Mouse (Mus musculus) adipocyte (in vitro differentiated cells): ENCODE measurements around the gene Myh1.
A peak's percentile ranks its signal among the peaks of the same experiment; 100 is the strongest.

ENCODE experiments used
- DNase-seq: peaks from one replicate; pipeline ENCODE4 v3.0.0-alpha.2; 2016; ENCODE audit warnings: low spot score

Gene Myh1

DNA sequence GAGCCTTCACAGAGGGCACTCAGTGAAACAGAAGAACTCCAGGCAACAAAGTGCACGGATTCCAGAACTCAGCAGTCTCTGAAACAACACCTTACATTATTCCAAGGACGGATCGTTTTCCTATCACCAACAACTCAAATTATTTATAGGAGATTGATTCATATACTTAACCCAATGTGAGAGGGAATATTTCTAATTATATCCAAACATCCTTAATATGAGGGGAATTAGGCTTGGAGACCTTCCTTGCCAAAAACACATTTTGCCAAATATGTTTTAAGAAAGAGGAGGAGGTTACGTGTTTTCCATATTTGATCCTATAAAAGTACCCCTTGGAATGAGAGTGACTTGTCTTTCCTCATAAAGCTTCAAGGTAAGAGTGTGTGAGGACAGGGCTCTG, at the start of gene Myh1:
Myh1 (plus strand) TSS at position 301 of the 400 bp plus-strand sequence.
- DNase-seq: no peak

DNA sequence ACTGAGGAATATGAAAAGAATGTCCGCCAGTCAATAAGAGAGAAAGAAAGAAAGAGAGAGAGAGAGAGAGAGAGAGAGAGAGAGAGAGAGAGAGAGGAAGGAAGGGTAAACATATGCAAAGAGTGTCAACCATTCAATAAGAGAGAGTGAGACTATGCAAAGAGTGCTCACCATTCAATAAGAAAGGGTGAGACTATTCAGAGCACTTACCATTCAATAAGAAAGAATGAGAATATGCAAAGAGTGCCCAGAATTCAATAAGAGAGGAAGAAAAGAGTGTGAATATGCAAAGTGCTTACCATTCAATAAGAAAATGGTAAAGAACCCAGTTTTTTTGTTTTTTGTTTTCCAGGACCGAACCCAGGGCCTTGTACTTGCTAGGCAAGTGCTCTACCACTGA, 49.6 kb upstream of the Myh1 start:
- DNase-seq: no peak

DNA sequence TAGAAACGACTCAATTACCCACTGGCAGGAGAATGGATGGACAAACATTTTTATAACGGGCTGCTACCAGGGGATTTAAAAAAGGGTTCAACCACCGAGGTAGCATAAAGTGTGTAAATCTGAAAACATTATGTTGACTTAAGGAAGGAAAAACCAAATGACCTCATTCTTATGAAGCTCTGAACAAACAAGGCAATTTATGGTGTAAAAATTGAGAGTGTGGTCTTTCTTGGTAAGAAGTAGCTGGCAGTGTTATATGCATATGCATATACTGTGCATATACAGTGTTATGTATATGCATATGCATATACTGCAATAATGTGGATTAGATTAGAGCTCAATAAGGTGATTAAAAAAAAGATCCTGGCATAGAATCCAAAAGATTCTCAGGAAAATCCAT, 48.7 kb upstream of the Myh1 start:
- DNase-seq: no peak

DNA sequence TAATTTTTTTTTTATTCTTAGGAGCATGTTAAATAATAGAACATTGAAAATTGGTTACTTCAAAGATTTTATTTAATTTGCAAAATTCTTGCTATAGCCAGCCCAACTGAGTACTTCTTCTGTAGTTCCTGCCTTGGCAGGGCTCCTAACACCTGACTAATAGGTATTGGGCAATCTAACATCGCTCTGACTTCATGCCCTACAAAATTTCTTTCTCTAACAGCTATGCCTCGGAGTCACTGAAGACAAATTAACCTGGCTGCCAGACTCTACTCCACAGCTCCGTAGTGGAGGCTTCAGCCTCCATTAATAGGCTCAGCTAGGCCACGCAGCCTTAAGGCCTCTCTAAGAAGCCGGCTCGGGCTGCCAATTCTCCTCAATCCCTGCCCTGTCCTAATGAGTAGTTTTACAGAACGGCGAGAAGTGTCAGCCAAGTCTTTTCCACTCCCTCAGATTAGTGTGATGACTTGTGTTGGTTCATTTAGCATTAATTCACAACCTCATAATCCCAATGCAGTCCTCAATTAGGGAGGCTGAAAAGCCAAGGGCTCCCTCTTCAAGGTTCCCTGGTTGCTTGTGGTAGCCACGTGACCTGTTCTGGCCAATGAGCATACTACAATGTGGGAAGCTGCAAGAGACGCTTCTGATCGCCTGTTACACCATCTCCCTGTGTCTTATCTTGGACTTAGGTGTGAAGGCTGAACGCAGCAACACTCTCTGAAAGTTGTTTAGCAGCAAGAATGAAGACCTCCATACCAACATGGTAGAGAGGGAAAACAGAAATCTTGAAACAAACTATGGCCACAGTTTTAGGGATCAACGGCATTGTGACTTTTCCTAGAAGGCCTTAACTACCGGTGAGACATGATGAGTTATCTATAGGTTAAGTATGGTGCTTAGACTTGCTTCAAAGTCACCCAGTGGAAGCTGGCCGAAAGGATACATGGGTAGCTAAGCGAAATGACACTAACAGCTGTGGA, 47.9 kb upstream of the Myh1 start:
- DNase-seq: no peak

DNA sequence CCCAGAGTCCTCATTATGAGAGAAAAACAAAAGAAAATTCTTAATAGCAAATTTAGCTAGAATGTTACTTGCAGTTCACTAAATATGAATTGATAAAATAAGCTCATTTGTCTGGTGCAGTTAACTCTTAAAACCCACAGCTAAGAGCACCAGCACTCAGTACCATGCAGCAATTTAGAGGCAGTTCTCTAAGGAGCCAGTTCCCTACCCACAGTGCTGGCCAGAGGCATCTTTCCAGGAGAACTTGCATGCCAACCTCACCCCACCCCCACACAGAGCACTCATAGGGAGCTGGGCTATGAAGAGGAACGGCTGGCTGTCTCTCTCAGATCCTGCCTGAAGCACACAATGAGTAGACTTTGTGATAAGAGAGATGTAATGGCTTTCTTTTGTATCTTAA, 46.7 kb upstream of the Myh1 start:
- DNase-seq: peak; percentile 5

GRCm38 (mm10) chr11:67153843-67154242, 46.0 kb upstream of the Myh1 start:
- DNase-seq: no peak

DNA sequence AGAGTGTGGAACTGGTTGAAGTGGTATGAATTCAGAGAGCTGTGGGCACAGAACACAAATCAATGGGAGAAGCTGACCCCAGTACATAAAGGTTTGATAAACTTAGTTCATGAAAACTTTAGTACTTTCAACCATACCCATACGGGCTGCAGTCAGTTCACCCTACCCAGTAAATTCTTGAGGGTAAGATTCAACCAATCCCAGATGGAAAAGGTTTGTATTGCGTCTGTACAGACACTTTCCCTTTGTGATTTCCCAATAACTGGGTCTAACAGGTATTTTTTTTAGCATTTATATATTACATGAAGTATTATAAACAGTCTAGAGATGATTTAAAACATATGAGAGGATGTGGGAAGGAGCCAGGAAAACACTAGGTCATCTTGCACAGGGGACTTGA, 44.2 kb upstream of the Myh1 start:
- DNase-seq: no peak

- DNase-seq: no peak
These were observed 39.7 kb upstream of the Myh1 start for GRCm38 (mm10) chr11:67160131-67160530.

DNA sequence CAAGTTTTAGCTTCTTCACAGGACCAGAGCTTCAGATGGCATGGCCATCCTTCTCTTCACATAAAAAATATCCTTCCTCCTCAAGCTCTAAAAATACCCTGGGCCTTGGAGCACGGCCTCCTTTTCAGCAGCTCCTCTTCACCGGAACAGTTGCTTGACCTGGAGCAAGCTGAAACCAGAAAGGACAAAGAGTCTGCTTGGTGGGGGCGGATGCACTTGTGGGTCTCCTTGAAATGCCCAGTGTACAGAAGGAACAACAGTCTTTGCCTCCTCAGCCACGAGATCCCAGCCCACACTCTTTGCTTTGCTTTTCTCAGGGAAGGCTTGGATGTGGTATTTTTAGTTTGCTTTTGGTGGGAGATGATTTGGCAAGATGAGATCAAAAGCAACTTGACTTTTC, 36.2 kb upstream of the Myh1 start:
- no peak for DNase-seq

DNA sequence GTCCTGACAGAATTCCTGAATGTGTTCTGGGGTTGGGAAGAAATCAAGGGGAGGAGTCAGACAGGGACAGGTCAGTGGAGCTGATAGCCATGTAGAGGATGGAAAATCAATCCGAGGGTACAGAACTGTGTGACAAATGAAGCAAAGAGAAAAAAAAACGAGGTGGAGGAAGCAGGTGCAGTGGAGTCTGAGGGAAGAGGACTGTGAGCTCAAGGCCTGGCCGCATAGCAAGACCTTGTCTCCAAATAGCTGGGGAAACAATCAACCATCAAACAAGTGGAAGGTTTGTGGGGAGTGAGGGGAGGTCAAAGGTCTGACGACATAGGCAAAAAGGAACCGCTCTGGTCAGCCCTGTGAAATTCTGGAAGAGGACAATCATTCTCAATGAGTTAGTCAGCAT, 35.0 kb upstream of the Myh1 start:
- DNase-seq: no peak

GRCm38 (mm10) chr11:67169301-67169700, 30.6 kb upstream of the Myh1 start:
- no peak for DNase-seq

- DNase-seq: no peak
These were observed 29.1 kb upstream of the Myh1 start, which contains the start of gene Myh2 for GRCm38 (mm10) chr11:67170727-67171126. TSS of gene Myh2 (plus strand) at chr11:67171027.

DNA sequence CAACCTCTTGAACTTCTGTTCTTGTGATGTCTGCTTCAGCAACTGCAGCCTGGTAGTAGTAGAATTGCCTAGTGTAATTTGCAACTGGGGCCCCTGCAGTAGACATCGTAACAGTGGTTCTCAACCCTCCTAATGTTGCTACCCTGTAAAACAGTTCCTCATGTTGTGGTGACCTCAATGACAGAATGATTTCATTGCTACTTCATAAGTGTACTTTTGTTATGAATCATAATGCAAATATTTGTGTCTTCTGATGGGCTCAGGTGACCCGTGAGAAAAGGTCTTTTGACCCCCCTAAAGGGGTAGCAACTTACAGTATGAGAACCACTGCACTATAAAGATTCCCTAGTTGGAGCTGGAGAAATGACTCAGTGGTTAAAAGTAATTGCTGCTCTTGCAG, 27.4 kb upstream of the Myh1 start:
- no peak for DNase-seq

GRCm38 (mm10) chr11:67176376-67176775, 23.5 kb upstream of the Myh1 start:
- no peak for DNase-seq

DNA sequence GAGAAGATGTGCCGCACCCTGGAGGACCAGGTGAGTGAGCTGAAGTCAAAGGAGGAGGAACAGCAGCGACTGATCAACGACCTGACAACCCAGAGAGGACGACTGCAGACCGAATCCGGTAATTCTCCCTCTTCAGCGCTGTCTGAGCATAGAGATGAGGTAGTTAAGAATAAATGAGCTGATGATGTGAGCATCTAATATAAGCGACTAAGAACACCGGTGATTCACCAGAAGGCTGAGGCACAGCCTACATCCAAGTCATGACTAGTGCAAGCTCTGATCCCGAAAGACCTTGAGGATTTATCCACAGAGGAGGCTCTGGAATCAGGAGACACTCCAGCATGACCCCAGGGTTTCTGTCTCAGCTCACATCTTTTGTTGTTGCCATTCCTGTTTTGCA, 9.5 kb upstream of the Myh1 start:
- no peak for DNase-seq

- no peak for DNase-seq
These were observed 9.0 kb upstream of the Myh1 start for GRCm38 (mm10) chr11:67190814-67191213.

GRCm38 (mm10) chr11:67191496-67191895, 8.4 kb upstream of the Myh1 start:
- no peak for DNase-seq

GRCm38 (mm10) chr11:67199321-67199720, 531 bp upstream of the Myh1 start:
- no peak for DNase-seq

- no peak for DNase-seq
These were observed 4.9 kb downstream of the Myh1 start for GRCm38 (mm10) chr11:67204766-67205165.

DNA sequence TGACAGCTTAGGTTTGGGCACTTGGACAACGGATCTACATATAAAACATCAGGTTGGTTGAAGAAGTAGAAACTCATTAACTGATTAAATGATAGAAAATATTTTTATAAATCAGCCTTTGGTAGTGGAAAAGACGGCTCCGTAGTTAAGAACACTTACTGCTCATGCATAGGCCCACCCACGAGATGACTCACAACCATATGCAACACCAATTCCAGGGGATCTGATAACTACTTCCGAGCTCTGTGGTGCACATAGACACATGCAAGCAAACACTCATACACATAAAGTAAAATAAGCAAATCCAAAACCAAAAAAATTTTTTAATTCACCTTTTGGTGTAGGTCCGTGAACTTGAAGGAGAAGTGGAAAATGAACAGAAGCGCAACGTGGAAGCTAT, 22.0 kb downstream of the Myh1 start:
- DNase-seq: no peak

DNA sequence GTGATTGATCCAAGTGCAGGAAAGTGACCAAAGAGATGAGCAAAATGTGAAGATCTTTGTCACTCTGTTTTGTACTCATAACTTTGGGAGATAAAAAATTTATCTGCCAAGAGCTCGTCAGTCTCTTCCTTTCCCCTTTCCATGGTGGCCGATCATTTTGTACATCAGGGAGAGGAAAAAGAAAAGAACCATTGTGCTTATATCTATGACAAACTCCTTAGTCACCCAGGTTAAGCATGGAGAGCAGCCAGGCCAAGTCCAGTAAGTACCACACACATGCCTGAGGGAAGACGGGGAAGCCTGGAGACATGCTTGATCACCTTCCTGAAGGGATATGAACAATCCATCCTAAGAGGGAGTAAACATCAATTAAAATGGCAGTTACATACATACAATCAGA, 24.6 kb downstream of the Myh1 start:
- DNase-seq: no peak

DNA sequence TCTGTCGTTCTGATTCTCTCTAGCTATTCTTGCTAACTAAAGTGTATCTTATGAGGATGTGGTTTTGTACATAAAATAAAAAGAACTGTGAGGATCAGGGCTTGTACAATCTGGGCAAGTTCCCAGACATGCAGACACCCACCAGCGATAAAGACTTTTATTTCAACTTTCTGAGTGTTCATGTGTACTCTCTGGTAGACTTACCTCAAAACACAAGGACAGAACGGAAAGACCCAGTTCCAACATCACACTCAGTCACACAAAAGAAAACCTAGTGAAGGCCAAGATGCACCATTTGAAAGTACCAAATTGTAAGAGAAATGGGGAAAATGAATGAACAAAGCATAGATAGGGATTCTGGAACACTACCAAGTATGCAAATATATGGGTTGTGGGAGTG, 28.9 kb downstream of the Myh1 start:
- no peak for DNase-seq

GRCm38 (mm10) chr11:67229166-67229565, 29.3 kb downstream of the Myh1 start:
- DNase-seq: no peak

DNA sequence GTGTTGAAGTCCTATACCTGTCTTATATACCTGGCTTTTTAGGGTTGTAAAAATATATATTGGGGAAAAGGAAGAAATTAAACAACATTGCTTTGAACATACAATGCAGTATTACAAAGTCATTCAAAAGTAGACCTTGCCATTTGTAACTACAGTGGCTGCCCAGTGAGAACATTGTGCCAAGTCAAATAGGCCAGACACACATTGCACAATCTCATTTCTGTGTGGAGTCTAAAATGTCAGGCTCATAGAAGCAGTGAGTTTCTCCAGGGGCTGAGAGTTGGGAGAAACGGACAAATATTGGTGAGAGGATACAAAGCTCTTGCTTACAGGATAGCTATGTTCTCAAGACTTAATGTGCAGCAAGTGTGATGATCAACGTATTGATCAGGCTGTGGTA, 30.1 kb downstream of the Myh1 start:
- DNase-seq: peak; percentile 81
